Mouse (Mus musculus): ENCODE measurements around the gene Clpb.

GRCm38 (mm10) chr7:101820295-101821030 lies 157.0 kb downstream of the Clpb start:
- no peak for TF ChIP-seq POLR2A (IDR thresholded peaks at IDR 0.05; ENCODE audit: borderline replicate concordance, low read depth, low read length)
- TF ChIP-seq CTCF (IDR thresholded peaks at IDR 0.05; ENCODE audit: low read depth, low read length), result no peak

Measured in bone marrow macrophage, adult 2 months (primary cell).